Mouse (Mus musculus) stomach, embryonic 15.5 days (tissue): ENCODE measurements at regions not wholly inside any gene's neighbourhood (a gene's known extent, or its start where the extent isn't known, plus 50 kb on each side); places are given as distances from the start of the nearest gene placed in this dataset.

Experiments used
- ATAC-seq: fragments of 200-750 bp; cut with Nextera tagmentation; 2 replicates; pipeline ENCODE4 v1.8.0; 2017; ENCODE audit warnings: low read depth, moderate number of reproducible peaks, moderate TSS enrichment; ENCODE audit not compliant: insufficient read depth, low FRiP score
- H3K27ac ChIP-seq: fragments of 300-500 bp; sonication (generic); 2 replicates; pipeline ENCODE4 v1.5.1; 2015; ENCODE audit warnings: mild to moderate bottlenecking, inconsistent platforms
- H3K27me3 ChIP-seq: fragments of 300-500 bp; sonication (generic); replicated peaks from 2 replicates; pipeline ENCODE4 v1.6.1; 2015; ENCODE audit warnings: inconsistent platforms
- H3K36me3 ChIP-seq: fragments of 300-500 bp; sonication (generic); 2 replicates; pipeline ENCODE4 v1.6.1; 2015; ENCODE audit warnings: inconsistent platforms
- H3K4me1 ChIP-seq: fragments of 300-500 bp; sonication (generic); 2 replicates; pipeline ENCODE4 v1.6.1; 2015; ENCODE audit warnings: inconsistent platforms
- H3K4me2 ChIP-seq: fragments of 300-500 bp; sonication (generic); 2 replicates; pipeline ENCODE4 v1.6.1; 2015; ENCODE audit warnings: mild to moderate bottlenecking, inconsistent platforms
- H3K4me3 ChIP-seq: fragments of 300-500 bp; sonication (generic); replicated peaks from 2 replicates; pipeline ENCODE4 v1.5.1; 2015; ENCODE audit warnings: inconsistent platforms
- H3K9ac ChIP-seq: fragments of 300-500 bp; sonication (generic); 2 replicates; pipeline ENCODE4 v1.6.1; 2015; ENCODE audit warnings: inconsistent platforms
- H3K9me3 ChIP-seq: fragments of 300-500 bp; sonication (generic); 2 replicates; pipeline ENCODE4 v1.6.1; 2016; ENCODE audit warnings: inconsistent platforms
- WGBS: fragments of 180-500 bp; shearing (Covaris S2); methylation state at CpG from one replicate; pipeline ENCODE4 v1.1.7; 2015; 5-methylcytosine and 5-hydroxymethylcytosine counted together

- 78% methylated on average over 1 of the region's 1 CpGs for WGBS
- Histone ChIP-seq H3K4me3 (no peak overlapping the region), H3K4me1 (no peaks in the 10 kb centered on the region), H3K36me3 (no peaks in the 10 kb centered on the region), H3K9me3 (no peaks in the 10 kb centered on the region), H3K27ac (no peak overlapping the region), H3K27me3 (no peaks in the 10 kb centered on the region), H3K4me2 (no peak overlapping the region), H3K9ac (no peak overlapping the region)
- no peak for ATAC-seq
Observed at GRCm38 (mm10) chr3:147479890-147480289, 627.7 kb downstream of the Ttll7 start.
